Mouse (Mus musculus): ENCODE measurements at regions not wholly inside any gene's neighbourhood (a gene's known extent, or its start where the extent isn't known, plus 50 kb on each side); places are given as distances from the start of the nearest gene placed in this dataset.

DNA sequence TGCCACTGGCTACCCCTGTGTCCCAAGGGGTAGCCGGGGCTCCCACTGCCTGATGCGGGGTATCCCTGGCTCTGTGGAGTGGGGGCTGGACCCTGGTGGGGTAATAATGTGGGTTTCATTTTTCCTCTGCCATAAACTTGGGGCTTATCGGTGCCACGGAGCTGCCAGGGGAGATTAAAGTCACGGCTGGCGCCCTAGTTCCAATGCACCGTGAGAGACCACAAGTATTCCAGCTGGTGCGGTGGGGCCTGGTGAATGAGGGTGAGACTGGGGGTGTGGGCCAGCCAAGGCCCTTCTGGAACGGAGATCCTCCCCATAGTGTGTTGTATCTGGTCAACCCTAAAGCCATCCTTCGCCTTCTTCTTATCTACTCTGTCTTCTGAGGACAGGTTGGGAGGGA, 153.3 kb downstream of the Pja1 start:
- intact Hi-C loops (cut with DNase I): loop anchor here (10.0 kb wide), 1 partner anchor 183 kb away; the partner anchor contains the start of gene Efnb1
- H3K27ac ChIP-seq: no peak overlapping the region

DNA sequence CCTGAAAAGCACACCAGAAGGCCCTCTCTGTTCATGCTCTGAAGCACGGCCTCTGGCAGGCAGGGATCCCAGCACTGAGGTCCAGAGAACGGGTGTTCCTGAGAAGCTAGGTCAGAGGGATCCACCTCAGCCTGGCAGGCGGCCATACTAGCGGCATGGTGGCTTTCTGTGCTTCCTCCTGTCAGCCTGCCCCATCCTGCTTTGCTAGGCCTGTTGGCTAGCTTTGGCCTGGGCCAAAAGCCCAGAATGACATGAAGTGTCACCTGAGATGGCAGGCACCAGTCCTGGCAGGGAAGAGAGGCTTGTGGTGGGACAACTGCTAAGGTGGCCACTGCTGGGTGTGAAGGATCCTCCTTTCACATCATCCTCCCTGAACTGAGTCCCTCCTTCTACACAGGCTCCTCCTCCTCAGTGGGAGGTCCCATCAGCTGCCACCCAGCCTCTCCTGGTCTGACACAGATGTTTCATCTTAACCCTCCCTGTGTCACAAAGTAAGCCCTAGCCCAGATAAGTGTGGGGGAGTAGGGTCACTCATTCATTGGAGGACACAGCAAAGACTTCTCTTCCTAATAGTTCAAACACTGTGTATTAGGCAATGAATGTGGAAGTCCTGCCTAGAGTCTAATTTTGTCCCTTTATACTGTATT, 154.5 kb downstream of the Pja1 start:
- DNase-seq: peak; percentile 79

More for the DNA sequence above, 153.3 kb downstream of the Pja1 start:
- DNase-seq: no peak
- TF ChIP-seq CTCF (IDR thresholded peaks at IDR 0.05): no peak
- no peak overlapping the region for H3K4me3 ChIP-seq

DNA sequence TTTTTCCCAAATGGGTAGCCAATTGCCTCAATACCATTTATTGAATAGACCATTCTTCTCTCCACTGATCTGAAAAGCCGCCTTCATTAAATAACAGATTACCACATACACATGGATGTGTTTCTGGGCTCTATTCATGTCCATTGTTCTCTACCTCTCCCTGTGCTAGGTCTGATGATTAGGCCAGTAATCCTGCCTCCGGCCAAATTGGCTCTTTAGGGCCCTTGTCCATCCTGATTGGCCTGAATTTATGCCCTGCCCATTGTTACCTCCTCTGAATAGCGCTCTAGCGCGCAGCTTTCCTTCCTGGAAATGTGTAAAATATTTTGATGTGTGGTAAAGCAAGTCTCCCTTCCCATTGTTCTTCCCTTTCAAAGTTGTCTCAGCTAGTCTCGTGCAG, 163.2 kb downstream of the Efnb1 start:
- no peak for TF ChIP-seq CTCF (IDR thresholded peaks at IDR 0.05)
- no peak overlapping the region for H3K4me3 ChIP-seq
- DNase-seq: no peak
- no peak overlapping the region for H3K27ac ChIP-seq
- intact Hi-C loops (cut with DNase I): no loop called here

More for the DNA sequence above, 154.5 kb downstream of the Pja1 start:
- intact Hi-C loops (cut with DNase I): loop anchor here (10.0 kb wide), 1 partner anchor 182 kb away; the partner anchor contains the start of gene Efnb1
- no peak overlapping the region for H3K27ac ChIP-seq
- no peak overlapping the region for H3K4me3 ChIP-seq
- TF ChIP-seq CTCF (IDR thresholded peaks at IDR 0.05): no peak

DNA sequence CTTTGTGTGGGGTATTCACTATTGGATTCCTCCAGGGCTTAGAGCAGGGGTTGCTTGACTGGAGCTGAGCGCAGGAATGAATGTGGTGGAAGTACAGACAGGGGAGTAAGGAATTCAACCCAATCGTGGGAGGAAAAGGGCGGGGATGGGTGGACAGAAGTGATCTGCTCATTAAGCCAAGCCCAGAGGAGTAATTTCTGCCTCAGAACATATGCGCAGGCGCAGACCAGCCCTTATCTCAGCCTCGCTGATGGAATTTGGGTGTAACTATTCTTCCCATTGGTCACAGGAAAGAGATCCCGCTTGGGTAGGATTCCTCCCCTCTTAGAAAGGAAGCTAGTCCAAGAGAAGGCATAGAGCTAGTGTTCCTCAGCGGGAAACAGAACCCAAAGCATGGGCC, 158.8 kb downstream of the Efnb1 start:
- intact Hi-C loops (cut with DNase I): loop anchor here (5.0 kb wide), 1 partner anchor 157 kb away; the partner anchor contains the start of gene Efnb1
- peak; percentile 53 for DNase-seq
- TF ChIP-seq CTCF (IDR thresholded peaks at IDR 0.05): no peak
- no peak overlapping the region for H3K4me3 ChIP-seq
- no peak overlapping the region for H3K27ac ChIP-seq

DNA sequence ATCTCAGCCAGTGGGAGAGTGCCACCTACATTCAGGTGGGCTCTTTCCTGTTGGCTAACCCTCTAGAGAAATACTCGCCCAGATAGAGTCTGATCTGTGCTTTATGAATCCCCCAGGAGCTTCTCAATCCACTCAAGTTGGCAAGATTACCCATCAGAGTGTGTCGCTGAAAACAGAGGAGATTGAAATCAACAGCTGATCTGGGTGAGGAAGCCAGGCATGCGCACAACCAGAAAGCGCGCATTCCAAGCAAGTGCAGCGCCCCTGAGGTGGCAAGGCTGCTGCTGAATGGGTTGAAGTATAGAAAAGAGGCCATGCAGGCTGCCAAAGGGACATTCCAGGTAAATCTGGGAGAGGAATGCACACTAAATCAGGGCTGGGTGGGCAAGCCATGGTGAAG, 158.0 kb downstream of the Efnb1 start:
- no peak overlapping the region for H3K4me3 ChIP-seq
- TF ChIP-seq CTCF (IDR thresholded peaks at IDR 0.05): no peak
- DNase-seq: no peak
- H3K27ac ChIP-seq: no peak overlapping the region
- intact Hi-C loops (cut with DNase I): loop anchor here (5.0 kb wide), 1 partner anchor 157 kb away; the partner anchor contains the start of gene Efnb1

DNA sequence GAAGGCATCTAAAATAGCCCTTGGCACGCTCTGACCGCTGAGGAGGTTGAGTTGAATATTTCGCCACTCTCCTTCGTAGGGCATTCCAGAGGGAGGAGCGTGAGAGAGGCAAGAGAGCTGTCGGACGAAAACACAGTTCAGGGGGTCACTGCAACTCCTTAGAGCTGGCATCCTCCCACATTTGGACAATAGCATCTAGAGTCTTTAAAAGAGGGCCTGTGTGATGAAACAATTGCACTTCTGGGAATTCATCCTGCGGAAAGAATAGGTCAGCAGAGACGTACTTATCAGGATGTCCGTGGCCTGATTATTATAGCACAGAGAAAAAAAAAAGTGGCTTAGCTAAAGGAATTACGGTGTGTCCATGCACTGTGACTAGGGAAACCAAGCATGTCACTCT, 156.8 kb downstream of the Efnb1 start:
- H3K4me3 ChIP-seq: no peak overlapping the region
- intact Hi-C loops (cut with DNase I): loop anchor here (5.0 kb wide), 1 partner anchor 155 kb away; the partner anchor contains the start of gene Efnb1
- peak overlapping the region; percentile 53; the same call in 1 of the 2 replicates for H3K27ac ChIP-seq
- no peak for TF ChIP-seq CTCF (IDR thresholded peaks at IDR 0.05)
- DNase-seq: no peak

DNA sequence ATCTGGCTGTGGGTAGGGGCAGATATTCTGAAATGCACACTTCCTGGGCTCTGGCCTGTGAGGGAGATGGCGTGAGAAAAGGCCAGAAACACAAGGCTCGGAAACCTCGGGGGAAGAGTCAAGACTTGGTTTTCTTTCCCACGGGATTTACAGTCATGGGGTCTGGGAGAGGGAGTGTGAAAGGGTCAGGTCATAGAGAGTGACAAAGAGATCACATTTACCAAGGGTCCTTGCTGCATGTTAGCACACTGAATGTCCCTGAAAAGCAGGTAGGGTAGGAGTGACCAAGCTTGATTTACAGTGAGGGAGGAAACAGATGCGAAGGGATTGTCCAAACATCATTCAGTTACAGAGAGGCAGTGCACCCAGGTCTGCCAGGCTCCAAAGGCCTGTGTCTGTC, 156.0 kb downstream of the Efnb1 start:
- intact Hi-C loops (cut with DNase I): loop anchor here (5.0 kb wide), 1 partner anchor 155 kb away; the partner anchor contains the start of gene Efnb1
- no peak for TF ChIP-seq CTCF (IDR thresholded peaks at IDR 0.05)
- Histone ChIP-seq H3K4me3 (no peak overlapping the region), H3K27ac (peak overlapping the region; percentile 53)
- DNase-seq: no peak

DNA sequence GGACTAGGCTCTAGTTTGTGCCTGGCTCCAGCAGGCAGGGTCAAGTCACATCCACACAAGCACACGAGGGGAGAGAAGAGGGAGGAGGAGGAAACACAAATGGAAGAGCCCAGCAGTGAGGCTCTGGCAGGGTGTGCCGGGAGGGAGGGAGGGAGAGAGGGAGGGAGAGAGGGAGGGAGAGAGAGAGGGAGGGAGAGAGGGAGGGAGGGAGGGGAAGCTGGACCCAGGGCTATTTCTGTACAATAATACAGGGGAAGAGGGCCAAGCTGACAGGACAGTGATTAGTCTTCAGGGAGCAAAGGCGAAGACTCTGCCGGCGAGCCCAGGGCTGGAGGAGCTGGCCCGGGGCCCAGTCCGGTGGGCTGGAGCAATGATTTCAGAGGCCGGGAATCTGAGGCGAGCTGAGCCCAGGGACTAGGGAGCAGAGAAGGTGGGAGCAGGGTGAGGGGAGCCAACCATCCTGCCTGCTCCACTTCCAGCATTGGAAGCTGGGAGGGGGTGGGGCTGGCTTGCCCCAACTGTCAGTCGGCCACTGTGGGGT, 155.6 kb downstream of the Efnb1 start:
- Histone ChIP-seq H3K4me3 (no peak overlapping the region), H3K27ac (peak overlapping the region; percentile 53)
- intact Hi-C loops (cut with DNase I): loop anchor here (5.0 kb wide), 1 partner anchor 154 kb away; the partner anchor contains the start of gene Efnb1
- DNase-seq: peak; percentile 58
- TF ChIP-seq CTCF (IDR thresholded peaks at IDR 0.05): no peak

DNA sequence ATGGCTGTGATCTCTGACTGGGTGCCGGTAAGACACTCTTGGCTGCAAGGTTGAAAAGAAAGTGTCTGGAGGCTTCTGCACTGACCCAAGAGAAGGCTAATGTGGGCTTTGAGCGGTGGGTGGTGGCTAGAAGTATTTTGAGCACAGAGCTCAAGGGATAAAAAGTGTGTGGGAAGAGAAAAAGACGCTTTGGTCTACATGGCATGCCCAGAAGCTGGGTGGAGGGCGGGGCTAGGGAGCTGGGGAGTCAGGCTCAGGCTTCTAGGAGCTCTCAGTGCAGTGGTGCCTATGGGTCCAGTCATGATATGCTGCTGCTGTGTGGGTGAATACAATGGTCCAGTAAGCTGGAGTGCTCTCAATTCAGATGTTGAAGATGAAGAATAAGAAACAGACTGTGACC, 152.1 kb downstream of the Efnb1 start:
- no peak for TF ChIP-seq CTCF (IDR thresholded peaks at IDR 0.05)
- Histone ChIP-seq H3K4me3 (no peak overlapping the region), H3K27ac (no peak overlapping the region)
- intact Hi-C loops (cut with DNase I): no loop called here
- no peak for DNase-seq

DNA sequence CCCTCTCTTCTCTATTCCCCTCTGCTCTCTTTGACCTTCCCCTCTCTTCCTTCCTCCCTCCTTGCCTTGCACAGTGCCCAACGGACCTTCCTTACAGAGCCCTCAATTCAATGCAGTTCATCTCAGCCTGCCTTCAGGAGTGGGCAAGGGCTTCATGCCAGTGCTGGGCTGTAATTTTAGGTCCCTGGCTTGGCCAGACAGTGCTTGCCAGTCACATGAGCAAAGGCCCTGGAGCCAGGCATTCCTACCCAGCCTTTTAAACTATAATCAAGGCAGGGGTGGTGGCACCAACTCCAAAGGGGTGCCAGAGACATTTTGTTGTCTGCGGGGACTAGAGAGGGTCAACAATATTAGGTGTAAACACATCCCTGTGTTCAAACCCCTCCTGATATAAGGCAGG, 150.9 kb downstream of the Efnb1 start:
- Histone ChIP-seq H3K27ac (no peak overlapping the region), H3K4me3 (no peak overlapping the region)
- intact Hi-C loops (cut with DNase I): no loop called here
- DNase-seq: no peak
- no peak for TF ChIP-seq CTCF (IDR thresholded peaks at IDR 0.05)

DNA sequence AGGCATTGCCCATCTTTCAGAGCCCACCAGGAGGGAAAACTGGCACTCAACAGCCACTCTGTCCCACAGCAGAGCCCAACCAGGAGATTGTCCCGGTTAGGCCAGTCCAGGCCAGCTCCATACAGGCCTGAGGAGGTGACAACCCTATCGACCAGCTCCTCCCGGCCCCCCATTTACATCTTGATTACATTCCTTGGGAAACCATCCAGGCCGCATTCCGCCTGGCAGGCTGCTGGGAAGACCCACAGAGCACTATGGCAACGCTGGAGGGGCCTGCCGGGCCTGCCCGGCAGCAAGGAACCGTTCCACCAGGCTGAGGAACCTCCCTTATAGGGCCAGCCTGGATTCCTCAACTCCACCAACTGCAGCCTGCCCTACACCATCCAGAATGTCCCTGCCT, 149.7 kb downstream of the Efnb1 start:
- peak; percentile 45 for DNase-seq
- Histone ChIP-seq H3K4me3 (no peak overlapping the region), H3K27ac (no peak overlapping the region)
- TF ChIP-seq CTCF (IDR thresholded peaks at IDR 0.05): no peak
- intact Hi-C loops (cut with DNase I): no loop called here

DNA sequence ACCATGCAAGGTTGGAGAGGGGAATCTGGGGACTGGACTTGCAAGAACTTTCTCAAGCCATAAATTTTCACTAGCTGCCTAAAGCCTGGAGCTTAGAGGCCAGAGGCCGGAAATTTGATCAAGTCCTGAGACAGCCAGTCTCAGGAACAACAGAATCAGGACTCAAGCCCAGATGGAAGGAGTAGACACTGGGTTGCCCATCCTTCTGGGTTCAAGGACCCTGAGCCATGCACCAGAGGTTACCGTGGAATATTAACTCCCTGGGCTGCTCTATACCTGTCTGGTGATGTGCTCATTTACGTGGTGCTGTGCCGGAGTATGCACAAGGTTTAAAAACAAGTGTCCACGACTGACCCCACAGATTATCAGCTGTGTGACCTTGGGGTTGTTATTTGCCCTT, 145.1 kb downstream of the Efnb1 start:
- H3K27ac ChIP-seq: no peak overlapping the region
- H3K4me3 ChIP-seq: no peak overlapping the region
- TF ChIP-seq CTCF (IDR thresholded peaks at IDR 0.05): no peak
- DNase-seq: no peak
- intact Hi-C loops (cut with DNase I): no loop called here

DNA sequence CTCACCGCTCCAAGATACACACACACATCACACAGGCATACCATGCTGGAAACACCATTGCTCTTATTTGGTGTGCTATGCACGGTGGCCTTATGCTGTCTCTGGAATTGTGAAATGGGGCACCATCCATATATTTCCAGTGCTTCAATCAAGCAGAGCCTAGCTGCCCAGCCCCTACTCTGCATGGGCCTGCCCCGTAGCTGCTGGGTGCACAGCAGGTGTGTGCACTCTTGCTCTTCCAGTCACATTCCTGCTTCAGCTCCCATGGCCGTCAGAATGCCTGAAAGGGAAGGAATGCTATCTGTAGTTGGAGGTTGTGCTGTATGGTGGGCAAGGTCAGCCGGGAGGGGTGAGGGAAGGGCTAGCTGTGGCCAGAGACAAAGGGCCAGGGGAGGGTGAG, 144.6 kb downstream of the Efnb1 start:
- no peak overlapping the region for H3K27ac ChIP-seq
- intact Hi-C loops (cut with DNase I): no loop called here
- no peak for DNase-seq
- no peak overlapping the region for H3K4me3 ChIP-seq
- no peak for TF ChIP-seq CTCF (IDR thresholded peaks at IDR 0.05)

DNA sequence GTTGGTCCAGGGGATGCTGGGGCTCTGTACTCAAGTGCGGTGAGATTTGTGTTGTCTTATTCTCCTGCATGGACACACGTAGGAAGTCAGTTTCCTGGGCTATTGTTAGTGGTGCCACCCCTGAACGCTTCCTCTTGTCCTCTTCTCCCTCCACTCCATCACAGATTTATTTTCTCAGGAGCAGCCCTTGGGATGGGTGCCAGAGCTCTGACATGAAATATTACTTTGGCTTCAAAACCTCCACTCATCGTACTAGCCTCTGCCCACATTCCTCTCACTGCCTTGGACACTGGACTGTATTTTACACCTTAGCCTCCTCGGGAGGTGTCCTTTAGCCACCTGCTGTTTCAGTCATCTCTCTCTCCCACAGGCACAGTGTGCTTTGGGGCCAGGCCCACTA, 139.6 kb downstream of the Efnb1 start:
- intact Hi-C loops (cut with DNase I): no loop called here
- no peak overlapping the region for H3K27ac ChIP-seq
- no peak overlapping the region for H3K4me3 ChIP-seq
- TF ChIP-seq CTCF (IDR thresholded peaks at IDR 0.05): no peak
- no peak for DNase-seq
